Mouse (Mus musculus) limb, embryonic 14.5 days (tissue): ENCODE data around the gene Trip10. TPM values are rescaled to one million over a fixed set of nuclear protein-coding genes. Genes with fewer than 3 reads are reported as not detected.

Source experiments
- ATAC-seq: fragments of 200-750 bp; cut with Nextera tagmentation; 2 replicates; pipeline ENCODE4 v1.8.0; 2017; ENCODE audit warnings: low read depth, moderate number of reproducible peaks, moderate TSS enrichment; ENCODE audit not compliant: low FRiP score
- DNase-seq: peaks from one replicate; pipeline ENCODE4 v3.0.0-alpha.2; 2015; ENCODE audit warnings: low spot score
- H3K27ac ChIP-seq: fragments of 300-500 bp; sonication (generic); replicated peaks from 2 replicates; pipeline ENCODE4 v1.5.1; 2014; ENCODE audit warnings: low read depth, mild to moderate bottlenecking, low read length, moderate library complexity, mixed read lengths
- H3K27me3 ChIP-seq: fragments of 300-500 bp; sonication (generic); 2 replicates; pipeline ENCODE4 v1.6.1; 2014; ENCODE audit warnings: low read length, mixed read lengths; ENCODE audit not compliant: control insufficient read depth, insufficient read depth
- H3K36me3 ChIP-seq: fragments of 300-500 bp; sonication (generic); 2 replicates; pipeline ENCODE4 v1.6.1; 2014; ENCODE audit warnings: mild to moderate bottlenecking, low read length, moderate library complexity, mixed read lengths; ENCODE audit not compliant: control insufficient read depth, insufficient read depth
- H3K4me1 ChIP-seq: fragments of 300-500 bp; sonication (generic); 2 replicates; pipeline ENCODE4 v1.6.1; 2014; ENCODE audit warnings: antibody characterized with exemption, low read length, mixed read lengths; ENCODE audit not compliant: control insufficient read depth, insufficient read depth
- H3K4me2 ChIP-seq: fragments of 300-500 bp; sonication (generic); replicated peaks from 2 replicates; pipeline ENCODE4 v1.6.1; 2014; ENCODE audit warnings: low read depth, mild to moderate bottlenecking, low read length, moderate library complexity; ENCODE audit not compliant: severe bottlenecking
- H3K4me3 ChIP-seq: fragments of 300-500 bp; sonication (generic); replicated peaks from 2 replicates; pipeline ENCODE4 v1.5.1; 2014; ENCODE audit warnings: low read length
- H3K9ac ChIP-seq: fragments of 300-500 bp; sonication (generic); 2 replicates; pipeline ENCODE4 v1.6.1; 2014; ENCODE audit warnings: mild to moderate bottlenecking, low read depth, low read length, moderate library complexity; ENCODE audit not compliant: severe bottlenecking
- H3K9me3 ChIP-seq: fragments of 300-500 bp; sonication (generic); 2 replicates; pipeline ENCODE4 v1.6.1; 2016; ENCODE audit warnings: low read length; ENCODE audit not compliant: control insufficient read depth
- POLR2A ChIP-seq: fragments of 200-500 bp; IDR thresholded peaks from 2 replicates; pipeline ENCODE4 v1.8.0; 2012; ENCODE audit warnings: inconsistent platforms, mild to moderate bottlenecking, moderate library complexity, borderline replicate concordance; ENCODE audit not compliant: insufficient read depth, insufficient read length; ENCODE audit errors: extremely low read depth
- WGBS: fragments of 180-500 bp; shearing (Covaris S2); extraction: QIAGEN DNeasy Blood & Tissue Kit; methylation state at CpG from one replicate; pipeline ENCODE4 v1.1.7; 2014; 5-methylcytosine and 5-hydroxymethylcytosine counted together
- polyA plus RNA-seq, 2 experiments: library from polyadenylated mRNA; depleted of rRNA in 1 of 2; stranded (reverse) in 1 of 2; unstranded in 1 of 2; fragments of >200 nt; fragmentation: Nextera tagmentation in 1 of 2; extraction: Ambion mirVana in 1 of 2; gene quantifications; 2 replicates each; pipeline versions ENCODE4 v1.2.1 to v1.2.3; 2012 to 2014

Gene Trip10
- polyA plus RNA-seq, 2 experiments: 27.1 to 46.9 TPM

- Histone ChIP-seq H3K27me3 (0 out of 2 replicates have a peak, but pooled peaks cover 8% of the 10 kb centered on the region), H3K4me3 (no peak overlapping the region), H3K4me1 (no peaks in the 10 kb centered on the region), H3K9me3 (no peaks in the 10 kb centered on the region), H3K4me2 (no peak overlapping the region), H3K9ac (no peak overlapping the region), H3K27ac (no peak overlapping the region), H3K36me3 (no peaks in the 10 kb centered on the region)
- ATAC-seq (no peak), DNase-seq (no peak)
- TF ChIP-seq POLR2A: no peak
- 79% methylated on average over 9 of the region's 9 CpGs for WGBS
These were observed 25.9 kb upstream of the Trip10 start for GRCm38 (mm10) chr17:57223313-57223712.

DNA sequence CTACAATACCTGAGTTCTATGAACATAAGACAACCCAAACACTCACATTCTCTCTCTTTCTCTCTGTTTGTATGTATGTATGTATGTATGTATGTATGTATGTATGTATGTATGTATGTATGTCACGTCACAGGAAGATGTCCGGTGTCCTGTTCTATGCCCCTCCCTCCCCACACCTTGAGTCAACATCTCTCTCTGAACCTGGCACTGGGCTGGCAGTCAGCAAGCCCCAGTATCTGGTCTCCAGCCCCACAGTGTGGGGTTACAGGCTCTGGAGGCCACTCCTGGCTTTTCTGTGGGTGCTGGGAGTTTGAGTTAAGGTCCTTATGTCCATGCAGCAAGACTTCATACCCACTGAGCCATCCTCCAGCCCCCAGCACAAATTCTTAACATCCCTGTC, 21.8 kb upstream of the Trip10 start:
- Histone ChIP-seq H3K27me3 (0 out of 2 replicates have a peak, but pooled peaks cover 8% of the 10 kb centered on the region), H3K4me1 (no peaks in the 10 kb centered on the region), H3K36me3 (no peaks in the 10 kb centered on the region), H3K27ac (no peak overlapping the region), H3K9me3 (no peaks in the 10 kb centered on the region), H3K4me3 (no peak overlapping the region), H3K9ac (no peak overlapping the region), H3K4me2 (no peak overlapping the region)
- DNase-seq (no peak), ATAC-seq (no peak)
- no peak for TF ChIP-seq POLR2A
- WGBS: 85% methylated on average over 2 of the region's 2 CpGs

DNA sequence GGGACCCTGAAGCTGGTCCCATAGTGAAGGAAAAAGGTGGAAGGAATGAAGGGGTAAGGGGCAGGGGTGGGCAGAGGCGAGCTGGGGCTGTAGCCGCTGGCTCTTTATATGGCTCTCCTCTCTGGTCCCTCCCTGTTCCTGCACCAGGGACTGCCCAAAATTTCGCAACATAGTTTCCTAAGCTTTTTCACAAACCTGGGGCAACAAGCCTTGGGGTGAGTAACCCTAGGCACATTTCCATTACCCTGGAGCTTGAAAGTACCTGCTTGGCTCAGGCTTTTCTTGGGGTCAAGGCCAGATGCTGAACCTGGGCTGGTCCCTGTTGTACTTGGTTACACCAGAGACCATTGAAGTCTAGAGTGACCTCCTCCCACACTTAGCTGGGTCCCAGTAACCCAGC, 21.2 kb upstream of the Trip10 start, which contains the start of gene C3:
Gene C3 (minus strand): TSS at position 123 of the 400 bp plus-strand sequence.
- no peak for TF ChIP-seq POLR2A
- no peak for ATAC-seq
- no peak within 1 kb of the TSS for H3K9ac ChIP-seq

DNA sequence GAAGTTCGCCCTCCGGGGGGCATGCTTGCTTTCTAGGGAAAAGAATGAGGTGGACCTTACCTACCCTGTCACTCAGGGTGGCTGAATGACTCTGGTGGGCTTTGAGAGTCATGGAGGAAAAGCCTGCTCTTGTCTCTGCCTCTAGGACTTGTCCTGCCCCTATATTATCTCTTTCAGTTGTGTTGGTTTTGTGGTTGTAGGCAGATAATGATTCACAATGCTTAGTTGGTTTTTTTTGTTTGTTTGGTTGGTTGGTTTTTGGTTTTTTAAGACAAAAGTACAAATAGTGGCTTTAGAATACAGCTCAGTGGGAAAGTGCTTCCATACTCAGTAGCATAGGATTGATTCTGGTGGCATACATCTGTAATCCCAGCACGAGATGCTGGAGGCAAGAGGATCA, 20.4 kb upstream of the Trip10 start:
- no peak for DNase-seq
- Histone ChIP-seq H3K4me1 (no peaks in the 10 kb centered on the region), H3K4me3 (no peak overlapping the region), H3K9ac (no peak overlapping the region), H3K27ac (no peak overlapping the region), H3K9me3 (no peaks in the 10 kb centered on the region), H3K4me2 (no peak overlapping the region), H3K27me3 (0 out of 2 replicates have a peak, but pooled peaks cover 5% of the 10 kb centered on the region), H3K36me3 (no peaks in the 10 kb centered on the region)
- WGBS: 80% methylated on average over 3 of the region's 3 CpGs
- ATAC-seq: no peak
- TF ChIP-seq POLR2A: no peak

More for the DNA sequence above, 21.2 kb upstream of the Trip10 start, which contains the start of gene C3:
- no peak within 1 kb of the TSS for H3K4me2 ChIP-seq
- H3K36me3 ChIP-seq: no peaks in the 10 kb centered on the region
- no peak within 1 kb of the TSS for H3K4me3 ChIP-seq
- 0 out of 2 replicates have a peak, but pooled peaks cover 8% of the 10 kb centered on the region for H3K27me3 ChIP-seq
- no peaks in the 10 kb centered on the region for H3K4me1 ChIP-seq
- no peak within 1 kb of the TSS for H3K27ac ChIP-seq
- 76% methylated on average over 3 of the region's 3 CpGs for WGBS
- DNase-seq: no peak
- no peaks in the 10 kb centered on the region for H3K9me3 ChIP-seq

GRCm38 (mm10) chr17:57229851-57230727, 19.2 kb upstream of the Trip10 start:
- no peaks in the 10 kb centered on the region for H3K4me1 ChIP-seq
- H3K9ac ChIP-seq: no peak overlapping the region
- no peak overlapping the region for H3K4me2 ChIP-seq
- DNase-seq (no peak), ATAC-seq (no peak)
- no peak for TF ChIP-seq POLR2A
- WGBS: 78% methylated on average over 15 of the region's 15 CpGs
- H3K36me3 ChIP-seq: peaks cover 9% of the 10 kb centered on the region
- H3K9me3 ChIP-seq: no peaks in the 10 kb centered on the region
- H3K27ac ChIP-seq: no peak overlapping the region
- no peaks in the 10 kb centered on the region for H3K27me3 ChIP-seq
- H3K4me3 ChIP-seq: no peak overlapping the region
